Mouse (Mus musculus) CD4-positive, CD25-positive, alpha-beta regulatory T cell, adult 9 weeks (primary cell): Measurements from ENCODE around the gene Syne1. TPM values are rescaled to one million over a fixed set of nuclear protein-coding genes. Genes with fewer than 3 reads are reported as not detected.

Experiments used
- polyA plus RNA-seq: library from polyadenylated mRNA; unstranded; fragments of 100-300 nt; shearing (Covaris generic); gene quantifications from one replicate; pipeline ENCODE4 v1.2.1, GENCODE M21; 2017

Gene Syne1
- 32.4 TPM for polyA plus RNA-seq

DNA sequence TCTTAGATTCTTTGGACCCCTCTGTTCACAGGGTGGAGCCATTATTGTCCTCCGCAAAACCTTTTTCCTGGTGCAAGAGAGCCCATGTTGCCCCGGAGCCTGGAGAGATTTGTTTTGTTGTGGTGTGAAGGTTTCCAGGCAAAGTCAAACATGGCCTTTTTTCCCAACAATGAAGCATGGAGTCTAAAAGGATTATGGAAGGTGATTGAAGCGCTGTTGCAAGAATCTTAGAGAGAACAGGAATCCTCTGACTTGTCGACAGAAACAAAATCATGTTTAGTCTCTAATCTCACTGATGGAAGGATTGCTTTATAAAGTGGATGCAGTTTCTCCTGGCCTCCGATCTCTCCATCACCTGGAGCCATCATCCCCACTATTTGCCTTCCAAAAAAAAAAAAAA lies at the start of gene Syne1:
Gene Syne1 (minus strand): TSS at position 101 of the 400 bp plus-strand sequence.

GRCm38 (mm10) chr10:5593464-5593863 lies 42.2 kb upstream of the Syne1 start, which contains the start of gene Myct1:
Gene Myct1 (plus strand): TSS chr10:5593775.

GRCm38 (mm10) chr10:5068676-5069265 lies 482.5 kb downstream of the Syne1 start, which contains the start of gene Gm10097:
Gene Gm10097 (plus strand): TSS chr10:5069192.

Other genes starting within 250 kb of the Syne1 start
- not detected for gene Myct1, start 42.3 kb upstream of the Syne1 start, polyA plus RNA-seq
- not detected for gene Vip, start 87.7 kb upstream of the Syne1 start, polyA plus RNA-seq